Mouse (Mus musculus): ENCODE measurements around the gene Hist1h2af. TPM values are rescaled to one million over a fixed set of nuclear protein-coding genes. Genes with fewer than 3 reads are reported as not detected.
"Not testable (repeated sequence)": the region's sequence is repeated elsewhere in the genome, so short reads cannot be mapped to it uniquely, and the experiment has no call there.

Hist1h2af gene
- polyA plus RNA-seq, 1 experiment = 1,420 TPM

- under 1% methylated on average over 20 of the region's 20 CpGs for WGBS
- TF ChIP-seq POLR2A (IDR thresholded peaks at IDR 0.05; ENCODE audit: low read depth, low read length) (no peak), CTCF (IDR thresholded peaks at IDR 0.05; ENCODE audit: extremely low read depth, insufficient read length, insufficient replicate concordance, low read depth, low read length) (no peak)
- H3K4me3 ChIP-seq (ENCODE audit: low read depth, low read length) = peak overlapping the region; percentile 66
- H3K36me3 ChIP-seq (ENCODE audit: control insufficient read depth, insufficient read depth, low read length) = no peaks in the 10 kb centered on the region
- peaks cover 4% of the 10 kb centered on the region; the same call in 1 of the 2 replicates for H3K4me1 ChIP-seq (ENCODE audit: control insufficient read depth, insufficient read depth, insufficient read length, low read length)
- peak overlapping the region; percentile 99 for H3K27ac ChIP-seq (ENCODE audit: insufficient read depth, low read depth, low read length)
- H3K27me3 ChIP-seq (ENCODE audit: control insufficient read depth, insufficient read depth, low read length) = no peaks in the 10 kb centered on the region
Measured at GRCm38 (mm10) chr13:23530181-23530900, 3.4 kb upstream of the Hist1h2af start.

DNA sequence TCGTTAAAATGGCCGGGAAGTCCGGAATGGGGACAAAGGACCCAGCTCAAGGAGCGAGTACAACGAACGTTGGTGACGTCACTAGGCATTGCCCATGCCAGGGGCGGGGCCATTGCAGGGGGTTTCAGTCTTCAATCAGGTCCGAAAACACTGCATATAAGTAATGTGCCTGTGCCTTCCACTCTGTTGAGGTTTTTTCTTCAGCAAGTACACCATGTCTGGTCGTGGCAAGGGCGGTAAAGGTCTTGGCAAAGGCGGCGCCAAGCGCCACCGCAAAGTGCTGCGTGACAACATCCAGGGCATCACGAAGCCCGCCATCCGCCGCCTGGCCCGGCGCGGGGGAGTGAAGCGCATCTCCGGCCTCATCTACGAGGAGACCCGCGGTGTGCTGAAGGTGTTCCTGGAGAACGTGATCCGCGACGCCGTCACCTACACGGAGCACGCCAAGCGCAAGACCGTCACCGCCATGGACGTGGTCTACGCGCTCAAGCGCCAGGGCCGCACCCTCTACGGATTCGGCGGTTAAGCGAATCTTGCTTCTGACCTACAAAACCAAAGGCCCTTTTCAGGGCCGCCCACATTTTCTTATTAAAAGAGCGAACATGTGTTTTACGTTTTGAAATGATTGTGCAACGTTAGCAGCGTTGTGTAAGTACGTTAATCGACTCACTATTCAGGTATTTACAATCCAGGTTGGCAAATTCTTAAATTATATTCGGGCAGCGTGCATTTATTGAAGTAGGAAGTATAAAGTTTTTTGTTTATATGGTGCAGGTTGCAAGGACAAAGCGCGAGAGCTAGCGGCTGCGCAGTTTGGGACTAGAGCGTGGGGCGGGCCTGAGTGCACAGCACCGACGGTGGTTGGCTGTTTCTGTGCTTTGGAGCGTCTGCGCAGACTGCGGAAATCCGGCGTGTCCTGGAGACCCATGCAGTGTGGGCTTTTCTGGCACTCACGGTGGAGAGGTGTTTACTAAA lies 2.5 kb upstream of the Hist1h2af start, which contains the start of gene Hist1h4h:
TSS of gene Hist1h4h (plus strand) at position 150 of the 975 bp plus-strand sequence.
- peak within 1 kb of the TSS; percentile 99 for H3K27ac ChIP-seq (ENCODE audit: insufficient read depth, low read depth, low read length)
- TF ChIP-seq CTCF (IDR thresholded peaks at IDR 0.05; ENCODE audit: extremely low read depth, insufficient read length, insufficient replicate concordance, low read depth, low read length) = no peak
- peak; percentile 89 for TF ChIP-seq POLR2A (IDR thresholded peaks at IDR 0.05; ENCODE audit: low read depth, low read length)

GRCm38 (mm10) chr13:23532262-23533075 lies 1.2 kb upstream of the Hist1h2af start:
- no peaks in the 10 kb centered on the region for H3K36me3 ChIP-seq (ENCODE audit: control insufficient read depth, insufficient read depth, low read length)
- no peak overlapping the region for H3K4me3 ChIP-seq (ENCODE audit: low read depth, low read length)
- H3K4me1 ChIP-seq (ENCODE audit: control insufficient read depth, insufficient read depth, insufficient read length, low read length) = peaks cover 5% of the 10 kb centered on the region; the same call in 1 of the 2 replicates
- H3K27ac ChIP-seq (ENCODE audit: insufficient read depth, low read depth, low read length) = peak overlapping the region; percentile 99; the same call in 1 of the 2 replicates
- 12% methylated on average over 9 of the region's 9 CpGs for WGBS
- H3K27me3 ChIP-seq (ENCODE audit: control insufficient read depth, insufficient read depth, low read length) = no peaks in the 10 kb centered on the region
- TF ChIP-seq CTCF (IDR thresholded peaks at IDR 0.05; ENCODE audit: extremely low read depth, insufficient read length, insufficient replicate concordance, low read depth, low read length) (no peak), POLR2A (IDR thresholded peaks at IDR 0.05; ENCODE audit: low read depth, low read length) (no peak)

More for the DNA sequence above, 2.5 kb upstream of the Hist1h2af start, which contains the start of gene Hist1h4h:
- no peaks in the 10 kb centered on the region for H3K27me3 ChIP-seq (ENCODE audit: control insufficient read depth, insufficient read depth, low read length)
- no peaks in the 10 kb centered on the region for H3K36me3 ChIP-seq (ENCODE audit: control insufficient read depth, insufficient read depth, low read length)
- WGBS = under 1% methylated on average over 63 of the region's 70 CpGs
- peaks cover 4% of the 10 kb centered on the region; the same call in 1 of the 2 replicates for H3K4me1 ChIP-seq (ENCODE audit: control insufficient read depth, insufficient read depth, insufficient read length, low read length)
- H3K4me3 ChIP-seq (ENCODE audit: low read depth, low read length) = peak within 1 kb of the TSS; percentile 66

GRCm38 (mm10) chr13:23534368-23535131 lies 844 bp downstream of the Hist1h2af start:
- H3K27ac ChIP-seq (ENCODE audit: insufficient read depth, low read depth, low read length) = peak overlapping the region; percentile 85
- WGBS = under 1% methylated on average over 15 of the region's 15 CpGs
- H3K36me3 ChIP-seq (ENCODE audit: control insufficient read depth, insufficient read depth, low read length) = no peaks in the 10 kb centered on the region
- no peaks in the 10 kb centered on the region for H3K27me3 ChIP-seq (ENCODE audit: control insufficient read depth, insufficient read depth, low read length)
- H3K4me1 ChIP-seq (ENCODE audit: control insufficient read depth, insufficient read depth, insufficient read length, low read length) = peaks cover 5% of the 10 kb centered on the region; the same call in 1 of the 2 replicates
- TF ChIP-seq CTCF (IDR thresholded peaks at IDR 0.05; ENCODE audit: extremely low read depth, insufficient read length, insufficient replicate concordance, low read depth, low read length) = no peak
- TF ChIP-seq POLR2A (IDR thresholded peaks at IDR 0.05; ENCODE audit: low read depth, low read length) = no peak
- no peak overlapping the region; the same call in 1 of the 2 replicates for H3K4me3 ChIP-seq (ENCODE audit: low read depth, low read length)

GRCm38 (mm10) chr13:23535137-23536075 lies 1.7 kb downstream of the Hist1h2af start, which contains the start of gene Hist1h3g:
Gene Hist1h3g (plus strand): TSS chr13:23535422.
- peak; percentile 27; the same call in 1 of the 2 replicates for TF ChIP-seq POLR2A (IDR thresholded peaks at IDR 0.05; ENCODE audit: low read depth, low read length)
- H3K27ac ChIP-seq (ENCODE audit: insufficient read depth, low read depth, low read length) = peak within 1 kb of the TSS; percentile 85

More at GRCm38 (mm10) chr13:23535137-23536075, 1.7 kb downstream of the Hist1h2af start, which contains the start of gene Hist1h3g:
- not testable (repeated sequence) for H3K27me3 ChIP-seq (ENCODE audit: control insufficient read depth, insufficient read depth, low read length); H3K4me1 ChIP-seq (ENCODE audit: control insufficient read depth, insufficient read depth, insufficient read length, low read length); H3K36me3 ChIP-seq (ENCODE audit: control insufficient read depth, insufficient read depth, low read length)
- H3K4me3 ChIP-seq (ENCODE audit: low read depth, low read length) = peak within 1 kb of the TSS; percentile 59
- WGBS = under 1% methylated on average over 51 of the region's 62 CpGs
